Mouse (Mus musculus) thymus, postnatal 36 days (tissue): ENCODE measurements at regions not wholly inside any gene's neighbourhood (a gene's known extent, or its start where the extent isn't known, plus 50 kb on each side); places are given as distances from the start of the nearest gene placed in this dataset.
"Not testable (repeated sequence)": the region's sequence is repeated elsewhere in the genome, so short reads cannot be mapped to it uniquely, and the experiment has no call there.

Experiments
- DNase-seq, 2 experiments: peaks; one replicate each; pipeline ENCODE4 v3.0.0; 2022; ENCODE audit warnings: mixed read lengths in 2 of 2

GRCm38 (mm10) chr7:113707596-113707995, 58.2 kb upstream of the Spon1 start:
- DNase-seq = no peak

- DNase-seq = no peak
Observed at GRCm38 (mm10) chr7:113710541-113711270, 55.1 kb upstream of the Spon1 start.

- DNase-seq = not testable (repeated sequence)
Observed at GRCm38 (mm10) chr7:113711356-113711755, 54.4 kb upstream of the Spon1 start.
